Mouse (Mus musculus) E14TG2a.4 (cell line): ENCODE results near the gene Trim28.

Experiments used
- CTCF ChIP-seq: conservative IDR thresholded peaks from 2 replicates; pipeline ENCODE4 v1.5.1; 2014; ENCODE audit warnings: low read length
- POU5F1 ChIP-seq: IDR thresholded peaks from 2 replicates; pipeline ENCODE4 v1.6.1; 2014; ENCODE audit warnings: low read length, borderline replicate concordance

GRCm38 (mm10) chr7:13053501-13053900, 54.6 kb downstream of the Trim28 start:
- TF ChIP-seq CTCF, result no peak
- TF ChIP-seq POU5F1, result no peak
